Mouse (Mus musculus): Measurements from ENCODE around the gene Mt2. TPM values are rescaled to one million over a fixed set of nuclear protein-coding genes. Genes with fewer than 3 reads are reported as not detected.

Mt2 gene
- polyA plus RNA-seq, 1 experiment from 2014 or later: 17.9 TPM

DNA sequence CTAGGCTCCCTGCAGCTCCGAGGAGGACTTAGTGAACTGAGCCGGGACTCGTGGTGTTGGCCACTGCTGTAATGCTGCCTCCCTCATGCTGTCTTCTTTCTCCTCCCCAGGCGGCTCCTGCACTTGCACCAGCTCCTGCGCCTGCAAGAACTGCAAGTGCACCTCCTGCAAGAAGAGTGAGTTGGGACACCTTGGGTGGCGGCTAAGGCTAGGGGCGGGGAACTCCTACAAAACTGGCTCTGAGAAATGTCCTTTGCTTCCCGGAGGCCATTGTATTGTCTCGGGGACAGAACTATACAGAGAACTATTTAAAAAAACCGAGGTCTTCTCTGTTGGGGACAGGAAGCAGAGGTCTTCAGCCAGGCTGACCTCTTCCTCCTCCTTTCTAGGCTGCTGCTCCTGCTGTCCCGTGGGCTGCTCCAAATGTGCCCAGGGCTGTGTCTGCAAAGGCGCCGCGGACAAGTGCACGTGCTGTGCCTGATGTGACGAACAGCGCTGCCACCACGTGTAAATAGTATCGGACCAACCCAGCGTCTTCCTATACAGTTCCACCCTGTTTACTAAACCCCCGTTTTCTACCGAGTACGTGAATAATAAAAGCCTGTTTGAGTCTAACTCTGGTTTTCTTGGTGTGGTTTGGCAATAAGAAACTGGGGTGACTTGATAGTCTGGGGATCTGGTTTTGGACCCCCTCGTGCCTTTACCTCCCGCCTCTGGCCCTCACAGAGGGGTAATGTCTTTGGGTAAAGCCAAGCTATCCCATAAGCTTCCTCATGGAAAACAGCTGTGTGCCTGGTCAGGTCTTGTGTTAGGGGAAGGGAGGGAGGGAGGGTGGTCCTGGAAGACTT lies 7.5 kb downstream of the Mt2 start:
- H3K9me3 ChIP-seq (replicated peaks; ENCODE audit: control insufficient read depth, low read length, poor library complexity, severe bottlenecking): no peaks in the 10 kb centered on the region
- peaks cover 70% of the 10 kb centered on the region for H3K27me3 ChIP-seq (ENCODE audit: control insufficient read depth, insufficient read depth, low read depth, low read length)
- H3K27ac ChIP-seq (ENCODE audit: low read length): no peak overlapping the region
- H3K4me3 ChIP-seq (ENCODE audit: low read depth, low read length): peak overlapping the region; percentile 31
- peaks cover 22% of the 10 kb centered on the region for H3K4me1 ChIP-seq (ENCODE audit: control insufficient read depth, insufficient read depth, low read length)
- peak overlapping the region; percentile 33; the same call in 1 of the 2 replicates for H3K9ac ChIP-seq (ENCODE audit: low read depth, low read length)
- peak overlapping the region; percentile 82 for H3K4me2 ChIP-seq (ENCODE audit: low read length)
- no peaks in the 10 kb centered on the region for H3K36me3 ChIP-seq (ENCODE audit: control insufficient read depth, insufficient read depth, low read length)
- ATAC-seq: no peak
- 2% methylated on average over 25 of the region's 25 CpGs for WGBS

DNA sequence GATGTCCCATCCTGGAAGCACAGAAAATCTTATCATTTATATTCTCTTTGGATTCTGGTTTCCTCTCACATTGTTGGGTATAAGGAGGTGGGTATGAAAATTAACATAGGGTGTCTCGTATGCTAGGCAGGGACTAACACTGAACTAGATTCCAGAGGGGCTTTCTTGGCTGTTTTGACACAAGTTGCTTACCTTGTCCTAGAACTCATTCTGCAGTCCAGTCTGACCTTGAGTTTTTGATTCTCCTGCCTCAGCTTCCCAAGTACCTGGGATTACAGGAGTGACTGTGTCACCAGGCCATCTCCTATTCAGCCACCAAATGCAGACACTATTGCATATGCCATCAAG lies 8.1 kb downstream of the Mt2 start:
- WGBS: 89% methylated on average over 1 of the region's 1 CpGs
- H3K4me3 ChIP-seq (ENCODE audit: low read depth, low read length): no peak overlapping the region
- no peak overlapping the region for H3K27ac ChIP-seq (ENCODE audit: low read length)
- no peaks in the 10 kb centered on the region for H3K36me3 ChIP-seq (ENCODE audit: control insufficient read depth, insufficient read depth, low read length)
- peaks cover 73% of the 10 kb centered on the region for H3K27me3 ChIP-seq (ENCODE audit: control insufficient read depth, insufficient read depth, low read depth, low read length)
- H3K9ac ChIP-seq (ENCODE audit: low read depth, low read length): no peak overlapping the region
- ATAC-seq: no peak
- H3K4me2 ChIP-seq (ENCODE audit: low read length): no peak overlapping the region
- H3K9me3 ChIP-seq (replicated peaks; ENCODE audit: control insufficient read depth, low read length, poor library complexity, severe bottlenecking): no peaks in the 10 kb centered on the region
- peaks cover 22% of the 10 kb centered on the region for H3K4me1 ChIP-seq (ENCODE audit: control insufficient read depth, insufficient read depth, low read length)

DNA sequence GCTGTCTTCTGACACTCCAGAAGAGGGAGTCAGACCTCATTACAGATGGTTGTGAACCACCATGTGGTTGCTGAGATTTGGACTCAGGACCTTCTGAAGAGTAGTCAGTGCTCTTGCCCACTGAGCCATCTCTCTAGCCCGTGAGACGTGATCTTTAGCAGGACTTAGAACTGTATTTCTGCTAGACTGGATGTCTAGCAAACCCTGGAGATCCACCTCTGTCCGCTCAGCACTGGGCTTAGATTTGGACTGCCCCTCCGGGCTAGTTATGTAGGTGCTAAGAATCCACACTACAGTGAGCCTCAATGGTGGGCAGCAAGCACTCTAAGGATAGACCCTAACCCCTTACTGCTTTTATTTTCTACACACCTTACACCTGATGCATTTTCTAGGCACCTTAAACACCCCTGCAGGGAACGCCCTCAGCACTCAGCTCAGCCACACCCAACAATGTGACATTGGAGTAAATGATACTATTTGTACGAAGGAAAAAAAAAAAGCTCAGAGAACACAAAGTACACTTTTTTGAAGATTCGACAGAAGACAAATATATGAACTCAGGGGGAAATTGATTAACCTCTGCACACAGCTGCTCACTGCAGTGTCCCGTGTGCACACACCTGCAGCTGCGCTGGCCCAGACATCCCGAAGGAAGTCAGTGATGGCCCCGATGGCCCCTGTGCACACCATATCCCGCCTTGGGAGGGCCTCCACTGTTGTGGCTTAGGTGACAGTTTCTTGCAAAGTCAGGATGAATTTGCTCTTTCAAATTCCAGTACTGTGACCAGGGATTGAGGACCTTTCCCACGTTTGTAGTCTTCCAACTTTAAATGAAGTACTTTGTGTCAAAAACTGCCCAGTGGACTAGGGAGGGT lies 9.8 kb downstream of the Mt2 start:
- no peak overlapping the region for H3K9ac ChIP-seq (ENCODE audit: low read depth, low read length)
- H3K4me1 ChIP-seq (ENCODE audit: control insufficient read depth, insufficient read depth, low read length): peaks cover 24% of the 10 kb centered on the region
- no peak overlapping the region; the same call in 1 of the 2 replicates for H3K4me3 ChIP-seq (ENCODE audit: low read depth, low read length)
- H3K9me3 ChIP-seq (replicated peaks; ENCODE audit: control insufficient read depth, low read length, poor library complexity, severe bottlenecking): no peaks in the 10 kb centered on the region
- peak overlapping the region; percentile 47; the same call in 1 of the 2 replicates for H3K4me2 ChIP-seq (ENCODE audit: low read length)
- WGBS: 65% methylated on average over 13 of the region's 13 CpGs
- H3K27ac ChIP-seq (ENCODE audit: low read length): no peak overlapping the region
- H3K36me3 ChIP-seq (ENCODE audit: control insufficient read depth, insufficient read depth, low read length): no peaks in the 10 kb centered on the region
- ATAC-seq: no peak
- H3K27me3 ChIP-seq (ENCODE audit: control insufficient read depth, insufficient read depth, low read depth, low read length): peaks cover 81% of the 10 kb centered on the region

DNA sequence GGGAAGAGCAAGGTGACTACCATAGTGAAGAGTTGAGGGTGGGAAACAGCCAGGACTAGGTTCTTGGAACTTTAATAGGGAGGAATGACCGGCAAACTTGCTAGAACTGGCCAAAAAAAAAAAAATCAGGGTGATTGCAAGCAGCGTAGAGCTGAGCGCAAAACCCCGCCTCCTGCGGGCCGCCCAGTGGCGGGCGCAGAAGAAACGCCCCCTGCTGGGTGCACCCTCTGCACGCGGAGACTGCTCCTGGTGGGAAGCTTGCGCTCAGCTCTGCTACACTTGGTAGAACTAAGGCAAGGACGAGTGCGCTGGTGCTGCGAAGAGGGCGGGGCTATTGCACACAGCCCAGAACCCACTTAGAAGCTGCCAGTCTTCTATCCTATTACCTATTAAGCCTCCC lies 10.7 kb downstream of the Mt2 start:
- ATAC-seq: no peak; the same call in 1 of the 2 replicates
- Histone ChIP-seq H3K4me1 (ENCODE audit: control insufficient read depth, insufficient read depth, low read length) (peaks cover 24% of the 10 kb centered on the region), H3K9ac (ENCODE audit: low read depth, low read length) (no peak overlapping the region), H3K4me2 (ENCODE audit: low read length) (peak overlapping the region; percentile 47), H3K27me3 (ENCODE audit: control insufficient read depth, insufficient read depth, low read depth, low read length) (peaks cover 80% of the 10 kb centered on the region), H3K36me3 (ENCODE audit: control insufficient read depth, insufficient read depth, low read length) (no peaks in the 10 kb centered on the region), H3K9me3 (replicated peaks; ENCODE audit: control insufficient read depth, low read length, poor library complexity, severe bottlenecking) (no peaks in the 10 kb centered on the region), H3K27ac (ENCODE audit: low read length) (no peak overlapping the region), H3K4me3 (ENCODE audit: low read depth, low read length) (peak overlapping the region; percentile 27)
- WGBS: under 1% methylated on average over 16 of the region's 16 CpGs

DNA sequence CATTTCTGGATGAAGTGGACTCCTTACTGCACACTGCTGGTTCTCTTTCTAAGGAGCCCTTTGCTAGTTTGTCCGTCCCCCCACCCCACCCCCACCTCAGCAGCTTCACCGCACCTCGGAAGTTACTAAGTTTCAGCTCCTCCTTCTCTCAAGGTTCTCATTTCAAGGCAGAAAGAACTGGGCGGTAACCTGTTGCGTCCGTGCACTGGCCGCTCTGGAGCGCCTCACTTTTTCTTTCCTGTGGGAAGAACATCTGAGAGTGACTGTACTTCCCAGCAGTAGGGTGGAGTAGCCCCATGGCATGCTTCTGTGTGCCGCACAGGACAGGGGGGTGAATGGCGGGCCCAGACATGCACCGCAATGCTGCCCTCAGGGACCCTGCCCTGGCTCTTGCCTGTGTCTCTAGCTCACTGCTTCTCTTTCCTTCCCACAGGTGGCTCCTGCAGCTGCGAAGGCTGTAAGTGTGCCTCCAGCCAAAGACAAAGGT lies 11.9 kb downstream of the Mt2 start:
- ATAC-seq: no peak
- Histone ChIP-seq H3K4me2 (ENCODE audit: low read length) (no peak overlapping the region), H3K9ac (ENCODE audit: low read depth, low read length) (no peak overlapping the region), H3K36me3 (ENCODE audit: control insufficient read depth, insufficient read depth, low read length) (no peaks in the 10 kb centered on the region), H3K27ac (ENCODE audit: low read length) (no peak overlapping the region), H3K27me3 (ENCODE audit: control insufficient read depth, insufficient read depth, low read depth, low read length) (peaks cover 71% of the 10 kb centered on the region), H3K4me3 (ENCODE audit: low read depth, low read length) (no peak overlapping the region), H3K9me3 (replicated peaks; ENCODE audit: control insufficient read depth, low read length, poor library complexity, severe bottlenecking) (no peaks in the 10 kb centered on the region), H3K4me1 (ENCODE audit: control insufficient read depth, insufficient read depth, low read length) (peaks cover 16% of the 10 kb centered on the region)
- WGBS: 27% methylated on average over 12 of the region's 12 CpGs

DNA sequence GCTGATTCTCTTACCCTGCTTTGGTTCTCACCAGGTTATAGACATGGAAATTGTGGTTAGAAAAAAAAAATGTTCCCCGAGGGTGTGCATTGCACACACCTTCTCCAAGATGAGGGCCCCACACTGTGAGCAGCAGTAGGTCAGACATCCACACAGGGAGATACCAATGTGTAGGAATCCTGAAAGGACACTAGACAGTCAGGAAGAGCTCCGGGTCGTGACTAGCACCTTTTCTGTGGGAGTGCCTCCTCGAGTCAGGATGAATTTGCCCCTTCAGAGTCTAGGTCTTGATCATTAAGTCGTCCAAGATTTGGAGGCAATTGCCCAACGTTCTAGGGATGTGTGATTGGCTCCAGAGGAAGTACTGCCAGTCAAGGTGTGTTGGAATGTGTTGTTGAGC lies 13.3 kb downstream of the Mt2 start:
- H3K36me3 ChIP-seq (ENCODE audit: control insufficient read depth, insufficient read depth, low read length): no peaks in the 10 kb centered on the region
- peaks cover 9% of the 10 kb centered on the region for H3K4me1 ChIP-seq (ENCODE audit: control insufficient read depth, insufficient read depth, low read length)
- H3K4me3 ChIP-seq (ENCODE audit: low read depth, low read length): no peak overlapping the region
- H3K4me2 ChIP-seq (ENCODE audit: low read length): no peak overlapping the region
- H3K27ac ChIP-seq (ENCODE audit: low read length): no peak overlapping the region
- no peaks in the 10 kb centered on the region for H3K9me3 ChIP-seq (replicated peaks; ENCODE audit: control insufficient read depth, low read length, poor library complexity, severe bottlenecking)
- no peak for ATAC-seq
- 75% methylated on average over 6 of the region's 6 CpGs for WGBS
- peaks cover 58% of the 10 kb centered on the region for H3K27me3 ChIP-seq (ENCODE audit: control insufficient read depth, insufficient read depth, low read depth, low read length)
- H3K9ac ChIP-seq (ENCODE audit: low read depth, low read length): no peak overlapping the region

DNA sequence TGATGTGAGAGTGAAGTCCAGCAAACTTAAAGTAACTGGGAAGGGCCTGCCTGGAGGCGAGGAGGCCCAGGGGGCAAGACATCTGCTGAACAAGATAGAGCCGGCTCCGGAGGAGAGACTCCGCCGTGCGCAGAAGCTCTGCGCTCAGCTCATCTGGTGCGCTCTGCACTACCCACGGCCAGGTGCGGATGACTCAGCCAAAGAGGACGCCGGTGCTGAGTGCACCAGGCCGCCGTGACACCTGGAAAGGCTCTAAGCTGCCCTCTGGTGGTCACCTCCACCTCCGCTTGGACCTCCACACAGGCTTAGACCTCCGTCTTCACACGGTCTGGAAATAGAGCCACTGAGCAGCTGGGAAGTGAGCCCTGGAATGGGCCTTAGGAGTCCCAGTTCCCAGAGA lies 14.1 kb downstream of the Mt2 start:
- H3K4me3 ChIP-seq (ENCODE audit: low read depth, low read length): 0 out of 2 replicates have a peak overlapping the region, but pooled peaks have one; percentile 6

DNA sequence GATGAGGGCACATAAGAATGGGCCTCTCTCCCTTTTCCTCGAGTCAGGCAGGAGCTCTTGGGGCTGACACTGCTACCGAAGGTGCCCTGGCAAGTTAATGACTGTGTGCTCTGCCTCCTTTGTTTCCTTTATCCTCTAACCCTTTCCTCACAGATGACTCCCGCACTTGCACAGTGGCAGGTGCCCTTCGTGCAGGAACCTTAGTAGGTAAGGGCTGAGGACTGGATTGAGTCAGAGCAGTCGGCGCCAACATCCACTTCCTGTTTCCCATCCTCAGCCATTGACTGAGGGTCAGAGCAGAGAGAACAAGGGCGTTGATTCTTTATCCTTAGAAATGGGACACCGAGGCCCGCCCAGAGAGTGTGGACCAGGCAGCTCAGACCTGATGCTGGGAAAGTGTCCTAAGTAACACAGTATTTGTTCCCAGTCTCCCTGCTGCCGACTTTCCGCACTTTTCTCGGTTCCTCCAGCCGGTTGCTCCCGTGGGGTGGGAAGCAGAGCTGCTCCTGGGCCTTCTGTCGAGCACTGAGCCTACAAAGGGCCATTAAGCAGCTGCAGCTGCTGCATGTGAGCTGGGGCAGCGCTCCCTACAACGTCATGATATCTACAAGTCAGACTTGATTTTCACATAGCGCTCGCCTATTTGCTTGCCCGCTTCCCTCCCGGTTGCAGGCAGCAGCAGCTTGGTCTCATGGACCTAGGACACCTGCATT lies 15.0 kb downstream of the Mt2 start:
- H3K4me1 ChIP-seq (ENCODE audit: control insufficient read depth, insufficient read depth, low read length): peaks cover 9% of the 10 kb centered on the region
- 31% methylated on average over 21 of the region's 21 CpGs for WGBS
- no peak for ATAC-seq
- H3K27ac ChIP-seq (ENCODE audit: low read length): no peak overlapping the region
- peak overlapping the region; percentile 20; the same call in 1 of the 2 replicates for H3K9ac ChIP-seq (ENCODE audit: low read depth, low read length)
- H3K36me3 ChIP-seq (ENCODE audit: control insufficient read depth, insufficient read depth, low read length): no peaks in the 10 kb centered on the region
- no peaks in the 10 kb centered on the region for H3K9me3 ChIP-seq (replicated peaks; ENCODE audit: control insufficient read depth, low read length, poor library complexity, severe bottlenecking)
- no peak overlapping the region for H3K4me3 ChIP-seq (ENCODE audit: low read depth, low read length)
- H3K4me2 ChIP-seq (ENCODE audit: low read length): no peak overlapping the region
- H3K27me3 ChIP-seq (ENCODE audit: control insufficient read depth, insufficient read depth, low read depth, low read length): peaks cover 49% of the 10 kb centered on the region

More for the DNA sequence above, 14.1 kb downstream of the Mt2 start:
- H3K27ac ChIP-seq (ENCODE audit: low read length): no peak overlapping the region
- WGBS: 3% methylated on average over 17 of the region's 17 CpGs
- H3K36me3 ChIP-seq (ENCODE audit: control insufficient read depth, insufficient read depth, low read length): no peaks in the 10 kb centered on the region
- peaks cover 58% of the 10 kb centered on the region for H3K27me3 ChIP-seq (ENCODE audit: control insufficient read depth, insufficient read depth, low read depth, low read length)
- ATAC-seq: peak; percentile 74
- H3K4me2 ChIP-seq (ENCODE audit: low read length): peak overlapping the region; percentile 42
- H3K9ac ChIP-seq (ENCODE audit: low read depth, low read length): no peak overlapping the region
- H3K4me1 ChIP-seq (ENCODE audit: control insufficient read depth, insufficient read depth, low read length): peaks cover 9% of the 10 kb centered on the region
- no peaks in the 10 kb centered on the region for H3K9me3 ChIP-seq (replicated peaks; ENCODE audit: control insufficient read depth, low read length, poor library complexity, severe bottlenecking)
